Mouse (Mus musculus) cerebellum, adult 2 months (tissue): ENCODE data around the gene Ncbp1.

Experiments
- CTCF ChIP-seq: fragments of 200-500 bp; IDR thresholded peaks from 2 replicates; pipeline ENCODE4 v1.5.1; 2011; ENCODE audit warnings: low read depth, mild to moderate bottlenecking, control low read depth, low read length, moderate library complexity, borderline replicate concordance; ENCODE audit not compliant: insufficient read depth
- POLR2A ChIP-seq: fragments of 200-500 bp; IDR thresholded peaks from 2 replicates; pipeline ENCODE4 v1.6.1; 2011; ENCODE audit warnings: low read length, control low read depth, borderline replicate concordance; ENCODE audit not compliant: insufficient read depth

- TF ChIP-seq CTCF = no peak
- no peak for TF ChIP-seq POLR2A
Observed at GRCm38 (mm10) chr4:46146881-46147280, 8.5 kb downstream of the Ncbp1 start.
